Mouse (Mus musculus): ENCODE measurements around the gene Sugp1.
"Not testable (repeated sequence)": the region's sequence is repeated elsewhere in the genome, so short reads cannot be mapped to it uniquely, and the experiment has no call there.

Sugp1 gene

GRCm38 (mm10) chr8:70042583-70043455, at the start of gene Sugp1, which contains the start of gene Mau2:
Gene Sugp1 (plus strand): TSS chr8:70042813.
Gene Mau2 (minus strand): TSS chr8:70042734.
- DNase-seq = peak; percentile 98

GRCm38 (mm10) chr8:69995422-69995775, 47.2 kb upstream of the Sugp1 start:
- no peak for DNase-seq

GRCm38 (mm10) chr8:69995776-69996588, 46.6 kb upstream of the Sugp1 start, which contains the start of gene Gatad2a:
Gene Gatad2a (minus strand): TSS chr8:69996384.
- DNase-seq = peak; percentile 100

GRCm38 (mm10) chr8:69996589-69997285, 45.9 kb upstream of the Sugp1 start:
- no peak for DNase-seq

- peak; percentile 33 for DNase-seq
These were observed 43.9 kb upstream of the Sugp1 start for GRCm38 (mm10) chr8:69998706-69999105.

GRCm38 (mm10) chr8:69999236-69999635, 43.4 kb upstream of the Sugp1 start:
- DNase-seq = no peak

- no peak for DNase-seq
These were observed 42.4 kb upstream of the Sugp1 start for GRCm38 (mm10) chr8:70000226-70000625.

GRCm38 (mm10) chr8:70001176-70001891, 41.3 kb upstream of the Sugp1 start:
- DNase-seq = peak; percentile 61

GRCm38 (mm10) chr8:70001892-70002191, 40.8 kb upstream of the Sugp1 start:
- not testable (repeated sequence) for DNase-seq

- DNase-seq = no peak
These were observed 39.4 kb upstream of the Sugp1 start for GRCm38 (mm10) chr8:70003204-70003657.

GRCm38 (mm10) chr8:70004345-70004744, 38.3 kb upstream of the Sugp1 start:
- no peak for DNase-seq

- DNase-seq = no peak
These were observed 37.4 kb upstream of the Sugp1 start for GRCm38 (mm10) chr8:70005178-70005577.

- not testable (repeated sequence) for DNase-seq
These were observed 31.8 kb upstream of the Sugp1 start for GRCm38 (mm10) chr8:70010796-70011195.

GRCm38 (mm10) chr8:70012350-70012749, 30.3 kb upstream of the Sugp1 start:
- no peak for DNase-seq

GRCm38 (mm10) chr8:70012763-70013162, 29.9 kb upstream of the Sugp1 start:
- no peak for DNase-seq

GRCm38 (mm10) chr8:70015017-70015416, 27.6 kb upstream of the Sugp1 start:
- no peak for DNase-seq

GRCm38 (mm10) chr8:70023596-70023995, 19.0 kb upstream of the Sugp1 start:
- DNase-seq = no peak

- DNase-seq = peak; percentile 65
These were observed 16.5 kb upstream of the Sugp1 start for GRCm38 (mm10) chr8:70026151-70026550.

- no peak for DNase-seq
These were observed 12.4 kb upstream of the Sugp1 start for GRCm38 (mm10) chr8:70030255-70030654.

- DNase-seq = no peak
These were observed 4.6 kb upstream of the Sugp1 start for GRCm38 (mm10) chr8:70037994-70038393.

- no peak for DNase-seq
These were observed 597 bp upstream of the Sugp1 start for GRCm38 (mm10) chr8:70041885-70042546.

GRCm38 (mm10) chr8:70043996-70044395, 1.4 kb downstream of the Sugp1 start:
- no peak for DNase-seq

Data from kidney, adult 18-20 months (tissue).